Mouse (Mus musculus): ENCODE data around the gene Tent5c. TPM values are rescaled to one million over a fixed set of nuclear protein-coding genes. Genes with fewer than 3 reads are reported as not detected.

The Tent5c gene
- polyA plus RNA-seq, 2 experiments, result 44.1 to 73.8 TPM

DNA sequence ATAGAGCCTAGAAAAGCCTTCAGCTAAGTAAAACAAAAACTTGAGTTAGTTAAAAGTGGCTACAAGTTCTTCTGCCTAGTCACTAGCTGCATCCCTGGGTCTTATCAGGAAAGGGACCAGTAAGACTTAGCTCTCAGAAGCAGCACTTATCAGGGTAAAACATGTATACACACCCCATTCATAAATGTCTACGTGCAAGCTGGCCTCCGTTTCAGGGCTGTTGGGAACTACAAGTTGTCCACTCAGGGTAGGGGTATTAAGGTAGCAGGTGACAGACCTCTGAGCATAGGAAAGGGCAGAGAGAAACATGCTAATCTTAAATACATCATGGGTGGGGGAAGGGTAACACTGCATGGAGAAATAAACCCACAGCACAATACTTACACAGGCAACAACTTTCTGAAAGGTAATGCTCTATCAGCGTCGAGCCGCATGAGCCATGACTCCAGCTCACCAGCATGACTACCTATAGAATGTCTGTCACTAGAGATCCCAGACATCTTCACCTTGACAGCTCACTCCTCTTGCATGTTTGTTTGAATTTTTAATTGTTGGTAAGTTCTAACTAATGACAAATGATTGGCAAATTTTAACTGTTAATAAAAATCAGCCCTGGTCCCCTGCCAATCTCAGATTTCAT lies 6.0 kb downstream of the Tent5c start:
- Histone ChIP-seq H3K9me3 (ENCODE audit: control insufficient read depth, low read length) (no peaks in the 10 kb centered on the region), H3K9ac (replicated peaks) (peak overlapping the region; percentile 98), H3K4me2 (ENCODE audit: low read depth) (peak overlapping the region; percentile 72), H3K4me1 (replicated peaks; ENCODE audit: control insufficient read depth in 2 of 2, insufficient read depth in 2 of 2, low read length in 1 of 2) (peaks cover 60 to 74% of the 10 kb centered on the region in 2 experiments), H3K27me3 (ENCODE audit: control insufficient read depth, insufficient read depth, low read length) (no peaks in the 10 kb centered on the region), H3K27ac (peak overlapping the region; percentile 95), H3K36me3 (replicated peaks; ENCODE audit: control insufficient read depth, insufficient read depth, low read depth) (peaks cover 18% of the 10 kb centered on the region), H3K4me3 (ENCODE audit: insufficient read depth in 1 of 2, low read depth in 2 of 2, low read length in 2 of 2) (peak overlapping the region; percentile 53 to 95)
- 19% methylated on average over 5 of the region's 5 CpGs for WGBS (ENCODE audit: insufficient replicate concordance)
- TF ChIP-seq CTCF (IDR thresholded peaks at IDR 0.05; ENCODE audit: low read depth) (no peak), EP300 (IDR thresholded peaks at IDR 0.05; ENCODE audit: low read depth) (peak; percentile 93)
- peak; percentile 88 for ATAC-seq (ENCODE audit: insufficient read depth)
- peak; percentile 86 to 90 (median 89) for DNase-seq (ENCODE audit: low read depth in 3 of 3, low spot score in 3 of 3)

DNA sequence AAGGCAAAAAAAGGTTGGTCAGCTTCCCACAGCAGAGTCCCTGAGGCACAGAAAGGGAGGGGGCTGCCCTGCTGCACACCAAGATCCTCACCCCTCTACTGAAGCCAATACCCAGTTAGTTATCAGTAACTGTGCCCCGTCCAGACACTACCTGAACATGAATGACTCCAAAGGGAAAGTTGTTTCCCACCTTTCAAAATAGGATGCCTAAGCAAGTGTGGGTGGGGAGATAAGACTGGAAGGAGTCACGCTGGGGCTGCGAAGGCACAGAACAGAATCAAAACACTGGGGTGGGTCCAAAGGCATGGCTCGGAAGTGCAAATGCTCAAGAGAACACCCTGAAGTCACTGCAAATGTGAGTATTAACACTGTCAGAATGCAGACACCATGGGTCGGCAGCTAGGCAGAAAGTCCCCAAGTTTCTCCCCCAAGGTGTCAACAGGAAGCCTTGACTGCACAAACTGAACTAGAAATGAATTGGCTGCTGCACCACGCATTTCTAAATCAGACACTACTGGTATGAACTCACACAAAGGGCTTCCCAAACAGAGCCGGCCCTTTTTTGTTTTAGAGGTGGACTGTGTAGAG lies 6.7 kb downstream of the Tent5c start:
- DNase-seq (ENCODE audit: low read depth in 3 of 3, low spot score in 3 of 3) (peak; percentile 86 to 91 (median 89)), ATAC-seq (ENCODE audit: insufficient read depth) (peak; percentile 87)
- H3K9ac ChIP-seq (replicated peaks), result peak overlapping the region; percentile 98
- peak overlapping the region; percentile 53 to 95 for H3K4me3 ChIP-seq (ENCODE audit: insufficient read depth in 1 of 2, low read depth in 2 of 2, low read length in 2 of 2)
- no peak for TF ChIP-seq CTCF (IDR thresholded peaks at IDR 0.05; ENCODE audit: low read depth)
- peak; percentile 93 for TF ChIP-seq EP300 (IDR thresholded peaks at IDR 0.05; ENCODE audit: low read depth)
- H3K4me1 ChIP-seq (replicated peaks; ENCODE audit: control insufficient read depth in 2 of 2, insufficient read depth in 2 of 2, low read length in 1 of 2), result peaks cover 60 to 74% of the 10 kb centered on the region in 2 experiments
- H3K4me2 ChIP-seq (ENCODE audit: low read depth), result peak overlapping the region; percentile 72
- H3K27ac ChIP-seq, result peak overlapping the region; percentile 95
- 11% methylated on average over 7 of the region's 7 CpGs for WGBS (ENCODE audit: insufficient replicate concordance)
- peaks cover 18% of the 10 kb centered on the region for H3K36me3 ChIP-seq (replicated peaks; ENCODE audit: control insufficient read depth, insufficient read depth, low read depth)
- no peaks in the 10 kb centered on the region for H3K27me3 ChIP-seq (ENCODE audit: control insufficient read depth, insufficient read depth, low read length)
- no peaks in the 10 kb centered on the region for H3K9me3 ChIP-seq (ENCODE audit: control insufficient read depth, low read length)

DNA sequence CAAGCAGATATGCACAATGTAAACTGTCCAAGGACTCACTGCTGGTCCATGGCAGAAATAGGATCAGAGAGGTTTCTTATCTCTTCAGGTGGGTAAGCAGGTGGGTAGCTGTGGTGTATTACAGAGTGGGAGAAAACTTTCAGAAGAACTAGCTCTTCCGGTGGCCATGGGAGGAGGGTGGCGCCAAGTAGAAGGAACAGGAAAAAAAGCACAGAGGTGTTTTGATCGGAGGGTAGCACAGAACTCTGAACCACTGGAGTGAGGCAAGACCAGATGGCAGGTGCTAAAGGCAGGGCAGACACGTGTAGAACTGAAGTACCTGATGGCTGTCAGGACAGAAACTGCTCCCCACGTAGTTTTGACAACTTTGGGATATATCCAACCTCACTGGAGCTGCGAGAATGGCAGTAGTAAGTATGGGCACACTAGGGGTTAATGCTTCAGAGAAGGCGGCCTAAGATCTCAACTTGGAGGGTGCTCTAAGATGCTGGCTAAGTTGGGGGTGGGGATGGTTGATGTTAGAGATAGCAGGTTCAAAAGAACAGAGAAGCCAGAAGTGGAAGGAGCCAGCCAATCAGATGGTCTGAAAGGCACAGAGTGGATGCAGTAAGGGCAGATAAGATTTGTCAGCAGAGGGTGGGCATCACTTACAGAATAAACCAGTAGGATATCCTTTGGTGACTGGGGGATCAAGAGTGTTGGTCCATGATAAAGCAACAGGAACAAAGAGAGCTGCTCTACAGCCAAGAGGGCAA lies 8.7 kb downstream of the Tent5c start:
- Histone ChIP-seq H3K4me3 (ENCODE audit: insufficient read depth in 1 of 2, low read depth in 2 of 2, low read length in 2 of 2) (peak overlapping the region; percentile 28 to 95; a peak in 2 of 4 replicates), H3K9me3 (ENCODE audit: control insufficient read depth, low read length) (no peaks in the 10 kb centered on the region), H3K27ac (peak overlapping the region; percentile 95), H3K4me1 (replicated peaks; ENCODE audit: control insufficient read depth in 2 of 2, insufficient read depth in 2 of 2, low read length in 1 of 2) (peaks cover 48 to 59% of the 10 kb centered on the region in 2 experiments), H3K36me3 (replicated peaks; ENCODE audit: control insufficient read depth, insufficient read depth, low read depth) (peaks cover 18% of the 10 kb centered on the region), H3K9ac (replicated peaks) (peak overlapping the region; percentile 98), H3K27me3 (ENCODE audit: control insufficient read depth, insufficient read depth, low read length) (no peaks in the 10 kb centered on the region), H3K4me2 (ENCODE audit: low read depth) (peak overlapping the region; percentile 72)
- ATAC-seq (ENCODE audit: insufficient read depth) (no peak), DNase-seq (ENCODE audit: low read depth in 3 of 3, low spot score in 3 of 3) (no peak)
- TF ChIP-seq CTCF (IDR thresholded peaks at IDR 0.05; ENCODE audit: low read depth), result no peak
- TF ChIP-seq EP300 (IDR thresholded peaks at IDR 0.05; ENCODE audit: low read depth), result no peak
- WGBS (ENCODE audit: insufficient replicate concordance), result 63% methylated on average over 7 of the region's 7 CpGs

DNA sequence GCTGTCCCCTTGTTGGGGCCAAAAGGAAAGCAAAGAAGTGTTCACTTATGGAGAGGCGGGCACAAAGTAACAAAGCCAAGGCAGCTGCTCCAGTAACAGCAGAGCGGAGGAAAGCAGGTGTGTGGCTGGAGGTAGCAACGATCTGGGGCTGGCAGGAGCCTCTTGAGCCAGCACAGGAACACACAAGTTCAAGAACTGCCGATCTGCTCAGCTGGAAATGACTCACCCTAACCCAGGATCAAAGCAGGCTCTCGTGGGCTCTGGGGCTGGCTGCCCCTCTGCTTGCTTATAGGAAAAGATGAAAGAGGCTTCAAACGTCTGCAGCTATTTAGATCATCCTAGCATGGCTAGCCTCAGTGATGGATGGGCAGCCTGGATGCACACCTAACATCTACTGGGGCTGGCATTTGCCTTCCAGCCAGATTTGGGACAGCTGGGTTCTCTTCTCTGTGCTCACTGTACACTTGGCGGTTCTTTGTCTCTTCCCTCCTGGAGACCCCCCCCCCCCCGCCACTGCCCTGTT lies 14.1 kb downstream of the Tent5c start:
- Histone ChIP-seq H3K9ac (replicated peaks) (no peak overlapping the region), H3K4me1 (replicated peaks; ENCODE audit: control insufficient read depth in 2 of 2, insufficient read depth in 2 of 2, low read length in 1 of 2) (peaks cover 5 to 13% of the 10 kb centered on the region in 2 experiments), H3K4me2 (ENCODE audit: low read depth) (no peak overlapping the region), H3K9me3 (ENCODE audit: control insufficient read depth, low read length) (no peaks in the 10 kb centered on the region), H3K36me3 (replicated peaks; ENCODE audit: control insufficient read depth, insufficient read depth, low read depth) (peaks cover 41% of the 10 kb centered on the region), H3K27me3 (ENCODE audit: control insufficient read depth, insufficient read depth, low read length) (no peaks in the 10 kb centered on the region), H3K27ac (no peak overlapping the region), H3K4me3 (ENCODE audit: insufficient read depth in 1 of 2, low read depth in 2 of 2, low read length in 2 of 2) (no peak overlapping the region)
- TF ChIP-seq CTCF (IDR thresholded peaks at IDR 0.05; ENCODE audit: low read depth) (no peak), EP300 (IDR thresholded peaks at IDR 0.05; ENCODE audit: low read depth) (no peak)
- DNase-seq (ENCODE audit: low read depth in 3 of 3, low spot score in 3 of 3) (no peak), ATAC-seq (ENCODE audit: insufficient read depth) (no peak)
- 60% methylated on average over 8 of the region's 8 CpGs for WGBS (ENCODE audit: insufficient replicate concordance)

Measured in liver, embryonic 14.5 days (tissue).